Mouse (Mus musculus): ENCODE measurements around the gene Gm11444.
A peak's percentile ranks its signal among the peaks of the same experiment; 100 is the strongest.

Gm11444 gene

GRCm38 (mm10) chr11:85850233-85850632 lies at the start of gene Gm11444:
Gene Gm11444, minus strand, starts transcription at chr11:85850333.
- DNase-seq (ENCODE audit: low read depth) = no peak

GRCm38 (mm10) chr11:85896335-85896985 lies 46.3 kb upstream of the Gm11444 start:
- peak; percentile 7 for DNase-seq (ENCODE audit: low read depth)

- DNase-seq (ENCODE audit: low read depth) = no peak
Observed at GRCm38 (mm10) chr11:85894731-85895545, 44.8 kb upstream of the Gm11444 start.

- DNase-seq (ENCODE audit: low read depth) = no peak
Observed at GRCm38 (mm10) chr11:85894136-85894530, 44.0 kb upstream of the Gm11444 start.

- no peak for DNase-seq (ENCODE audit: low read depth)
Observed at GRCm38 (mm10) chr11:85893400-85894135, 43.4 kb upstream of the Gm11444 start.

- DNase-seq (ENCODE audit: low read depth) = no peak
Observed at GRCm38 (mm10) chr11:85892771-85893170, 42.6 kb upstream of the Gm11444 start.

GRCm38 (mm10) chr11:85891692-85892040 lies 41.5 kb upstream of the Gm11444 start:
- no peak for DNase-seq (ENCODE audit: low read depth)

- no peak for DNase-seq (ENCODE audit: low read depth)
Observed at GRCm38 (mm10) chr11:85891010-85891691, 41.0 kb upstream of the Gm11444 start.

- DNase-seq (ENCODE audit: low read depth) = no peak
Observed at GRCm38 (mm10) chr11:85890563-85890845, 40.4 kb upstream of the Gm11444 start.

- no peak for DNase-seq (ENCODE audit: low read depth)
Observed at GRCm38 (mm10) chr11:85889730-85890562, 39.8 kb upstream of the Gm11444 start.

GRCm38 (mm10) chr11:85889056-85889729 lies 39.1 kb upstream of the Gm11444 start:
- no peak for DNase-seq (ENCODE audit: low read depth)

- DNase-seq (ENCODE audit: low read depth) = no peak
Observed at GRCm38 (mm10) chr11:85888451-85888961, 38.4 kb upstream of the Gm11444 start.

- no peak for DNase-seq (ENCODE audit: low read depth)
Observed at GRCm38 (mm10) chr11:85887801-85888450, 37.8 kb upstream of the Gm11444 start.

- DNase-seq (ENCODE audit: low read depth) = no peak
Observed at GRCm38 (mm10) chr11:85887273-85887672, 37.1 kb upstream of the Gm11444 start.

- no peak for DNase-seq (ENCODE audit: low read depth)
Observed at GRCm38 (mm10) chr11:85886429-85886785, 36.3 kb upstream of the Gm11444 start.

GRCm38 (mm10) chr11:85885665-85886428 lies 35.7 kb upstream of the Gm11444 start, which contains the start of gene Tbx4:
Gene Tbx4, plus strand, starts transcription at chr11:85886422.
- DNase-seq (ENCODE audit: low read depth) = no peak

GRCm38 (mm10) chr11:85884498-85884897 lies 34.4 kb upstream of the Gm11444 start:
- no peak for DNase-seq (ENCODE audit: low read depth)

- no peak for DNase-seq (ENCODE audit: low read depth)
Observed at GRCm38 (mm10) chr11:85876059-85876788, 26.1 kb upstream of the Gm11444 start.

- peak; percentile 55 for DNase-seq (ENCODE audit: low read depth)
Observed at GRCm38 (mm10) chr11:85864363-85864762, 14.2 kb upstream of the Gm11444 start.

Measured in 416B (cell line).